Mouse (Mus musculus) hindbrain, embryonic 15.5 days (tissue): ENCODE results near the gene Slc39a11. TPM values are rescaled to one million over a fixed set of nuclear protein-coding genes. Genes with fewer than 3 reads are reported as not detected.

Experiments used
- ATAC-seq: fragments of 200-750 bp; cut with Nextera tagmentation; 2 replicates; pipeline ENCODE4 v1.8.0; 2017; ENCODE audit warnings: low read depth, moderate number of reproducible peaks, moderate TSS enrichment; ENCODE audit not compliant: low FRiP score
- H3K27ac ChIP-seq: fragments of 300-500 bp; sonication (generic); replicated peaks from 2 replicates; pipeline ENCODE4 v1.5.1; 2015; ENCODE audit warnings: mild to moderate bottlenecking, inconsistent platforms
- H3K27me3 ChIP-seq: fragments of 300-500 bp; sonication (generic); 2 replicates; pipeline ENCODE4 v1.6.1; 2015; ENCODE audit warnings: control low read depth, inconsistent platforms
- H3K36me3 ChIP-seq: fragments of 300-500 bp; sonication (generic); 2 replicates; pipeline ENCODE4 v1.6.1; 2015; ENCODE audit warnings: control low read depth, inconsistent platforms
- H3K4me1 ChIP-seq: fragments of 300-500 bp; sonication (generic); replicated peaks from 2 replicates; pipeline ENCODE4 v1.6.1; 2015; ENCODE audit warnings: control low read depth, inconsistent platforms
- H3K4me2 ChIP-seq: fragments of 300-500 bp; sonication (generic); 2 replicates; pipeline ENCODE4 v1.6.1; 2015; ENCODE audit warnings: moderate library complexity, mild to moderate bottlenecking, inconsistent platforms
- H3K4me3 ChIP-seq: fragments of 300-500 bp; sonication (generic); 2 replicates; pipeline ENCODE4 v1.5.1; 2015; ENCODE audit warnings: mild to moderate bottlenecking, inconsistent platforms
- H3K9ac ChIP-seq: fragments of 300-500 bp; sonication (generic); 2 replicates; pipeline ENCODE4 v1.6.1; 2015; ENCODE audit warnings: inconsistent platforms
- H3K9me3 ChIP-seq: fragments of 300-500 bp; sonication (generic); 2 replicates; pipeline ENCODE4 v1.6.1; 2016; ENCODE audit warnings: control low read depth, inconsistent platforms
- WGBS: fragments of 180-500 bp; shearing (Covaris S2); methylation state at CpG from one replicate; pipeline ENCODE4 v1.1.7; 2015; 5-methylcytosine and 5-hydroxymethylcytosine counted together
- polyA plus RNA-seq: library from polyadenylated mRNA; unstranded; fragments of >200 nt; fragmentation: Nextera tagmentation; extraction: Ambion mirVana; gene quantifications from 2 replicates; pipeline ENCODE4 v1.2.1, GENCODE M21; 2015

Slc39a11 gene
- polyA plus RNA-seq, 1 experiment from 2014 or later: 34.2 TPM

GRCm38 (mm10) chr11:113611112-113611646, 38.7 kb downstream of the Slc39a11 start:
- Histone ChIP-seq H3K9ac (no peak overlapping the region), H3K9me3 (no peaks in the 10 kb centered on the region), H3K27me3 (no peaks in the 10 kb centered on the region), H3K36me3 (no peaks in the 10 kb centered on the region), H3K4me1 (peaks cover 9% of the 10 kb centered on the region), H3K27ac (peak overlapping the region; percentile 81; the same call in 1 of the 2 replicates), H3K4me3 (no peak overlapping the region), H3K4me2 (no peak overlapping the region)
- 81% methylated on average over 10 of the region's 10 CpGs for WGBS
- no peak for ATAC-seq

- H3K4me3 ChIP-seq: no peak overlapping the region
- H3K27me3 ChIP-seq: no peaks in the 10 kb centered on the region
- peaks cover 9% of the 10 kb centered on the region for H3K4me1 ChIP-seq
- no peak overlapping the region; the same call in 1 of the 2 replicates for H3K27ac ChIP-seq
- no peak overlapping the region for H3K4me2 ChIP-seq
- H3K9me3 ChIP-seq: no peaks in the 10 kb centered on the region
- no peak for ATAC-seq
- H3K9ac ChIP-seq: no peak overlapping the region
- no peaks in the 10 kb centered on the region for H3K36me3 ChIP-seq
- 54% methylated on average over 5 of the region's 5 CpGs for WGBS
These were observed 39.6 kb downstream of the Slc39a11 start for GRCm38 (mm10) chr11:113610266-113610665.

DNA sequence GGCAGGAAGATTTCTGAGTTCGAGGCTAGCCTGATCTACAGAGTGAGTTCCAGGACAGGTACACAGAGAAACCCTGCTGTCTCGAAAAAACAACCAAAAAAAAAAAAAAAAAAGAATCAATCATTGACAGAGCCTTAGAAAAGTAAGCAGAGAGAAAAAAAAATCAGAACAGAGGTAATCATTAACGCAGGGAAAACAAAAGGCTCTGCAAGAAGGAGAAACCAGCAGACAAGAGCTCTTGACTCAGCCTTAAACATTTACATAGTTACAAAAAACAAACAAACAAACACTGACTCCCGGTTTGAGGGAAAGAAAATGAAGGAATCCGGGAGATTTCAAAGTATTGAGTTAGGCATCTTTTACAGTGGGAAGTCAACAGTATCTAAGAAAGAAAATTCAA, 40.3 kb downstream of the Slc39a11 start:
- H3K27me3 ChIP-seq: no peaks in the 10 kb centered on the region
- no peak overlapping the region for H3K27ac ChIP-seq
- H3K9ac ChIP-seq: no peak overlapping the region
- H3K36me3 ChIP-seq: no peaks in the 10 kb centered on the region
- H3K4me1 ChIP-seq: peaks cover 12% of the 10 kb centered on the region
- no peak overlapping the region for H3K4me2 ChIP-seq
- no peaks in the 10 kb centered on the region for H3K9me3 ChIP-seq
- no peak for ATAC-seq
- 79% methylated on average over 5 of the region's 5 CpGs for WGBS
- no peak overlapping the region for H3K4me3 ChIP-seq

DNA sequence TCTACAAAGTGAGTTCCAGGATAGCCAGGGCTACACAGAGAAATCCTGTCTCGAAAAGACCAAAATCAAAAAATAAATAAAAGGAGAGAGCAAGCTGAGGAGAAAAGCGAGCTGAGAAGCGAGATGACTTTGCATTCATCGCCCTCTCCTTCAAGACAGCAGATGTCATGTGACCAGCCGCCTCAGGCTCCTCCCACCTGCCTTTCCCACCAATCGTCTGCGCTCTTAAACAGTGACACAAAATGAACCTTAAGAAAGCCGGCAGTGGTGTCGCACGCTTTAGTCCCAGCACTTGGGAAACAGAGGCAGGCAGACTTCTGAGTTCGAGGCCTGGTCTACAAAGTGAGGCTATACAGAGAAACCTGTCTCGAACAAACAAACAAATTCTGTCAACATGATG, 42.3 kb downstream of the Slc39a11 start:
- Histone ChIP-seq H3K4me3 (no peak overlapping the region), H3K4me2 (no peak overlapping the region), H3K36me3 (no peaks in the 10 kb centered on the region), H3K27ac (no peak overlapping the region), H3K27me3 (no peaks in the 10 kb centered on the region), H3K9me3 (no peaks in the 10 kb centered on the region), H3K9ac (no peak overlapping the region), H3K4me1 (peaks cover 15% of the 10 kb centered on the region)
- WGBS: 97% methylated on average over 12 of the region's 12 CpGs
- no peak for ATAC-seq

DNA sequence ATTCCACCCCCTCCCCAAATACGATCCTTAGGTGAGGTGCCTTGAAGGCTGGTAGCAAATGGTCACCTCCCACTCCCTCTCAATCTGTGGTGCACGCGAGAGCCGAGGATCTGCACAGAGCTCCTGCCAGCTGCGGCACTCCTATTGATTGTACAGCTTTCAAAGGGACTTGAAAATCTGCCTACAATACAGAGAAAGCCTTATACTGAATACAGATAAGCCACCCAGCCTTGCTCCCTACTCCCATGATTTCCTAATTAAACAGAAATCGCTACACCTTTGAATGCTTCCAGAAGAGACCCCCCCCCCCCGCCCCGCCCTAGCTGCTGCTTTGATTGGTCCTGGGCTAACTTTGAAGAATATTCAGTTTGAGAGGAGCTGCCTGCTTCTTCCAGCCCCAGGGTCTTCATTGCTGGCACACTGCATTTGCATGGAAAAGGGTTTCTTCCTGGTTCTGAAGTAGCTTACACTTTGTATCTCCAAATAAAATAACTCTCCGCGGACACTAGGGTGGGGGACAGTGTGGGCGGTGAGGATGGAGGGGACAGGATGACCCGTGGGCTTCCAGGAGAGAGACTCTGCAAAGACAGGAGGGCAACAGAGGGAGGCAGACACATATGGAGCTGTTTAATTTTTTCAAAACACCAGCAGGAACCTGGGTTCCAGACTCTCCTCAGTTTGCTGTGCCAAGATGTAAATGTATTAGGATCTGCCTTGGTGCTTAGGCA, 48.1 kb downstream of the Slc39a11 start:
- H3K9ac ChIP-seq: no peak overlapping the region
- no peak overlapping the region for H3K4me2 ChIP-seq
- H3K27ac ChIP-seq: peak overlapping the region; percentile 57
- peak; percentile 52; the same call in 1 of the 2 replicates for ATAC-seq
- no peaks in the 10 kb centered on the region for H3K36me3 ChIP-seq
- peaks cover 25% of the 10 kb centered on the region for H3K4me1 ChIP-seq
- no peak overlapping the region for H3K4me3 ChIP-seq
- no peaks in the 10 kb centered on the region for H3K9me3 ChIP-seq
- WGBS: 39% methylated on average over 12 of the region's 12 CpGs
- H3K27me3 ChIP-seq: no peaks in the 10 kb centered on the region

DNA sequence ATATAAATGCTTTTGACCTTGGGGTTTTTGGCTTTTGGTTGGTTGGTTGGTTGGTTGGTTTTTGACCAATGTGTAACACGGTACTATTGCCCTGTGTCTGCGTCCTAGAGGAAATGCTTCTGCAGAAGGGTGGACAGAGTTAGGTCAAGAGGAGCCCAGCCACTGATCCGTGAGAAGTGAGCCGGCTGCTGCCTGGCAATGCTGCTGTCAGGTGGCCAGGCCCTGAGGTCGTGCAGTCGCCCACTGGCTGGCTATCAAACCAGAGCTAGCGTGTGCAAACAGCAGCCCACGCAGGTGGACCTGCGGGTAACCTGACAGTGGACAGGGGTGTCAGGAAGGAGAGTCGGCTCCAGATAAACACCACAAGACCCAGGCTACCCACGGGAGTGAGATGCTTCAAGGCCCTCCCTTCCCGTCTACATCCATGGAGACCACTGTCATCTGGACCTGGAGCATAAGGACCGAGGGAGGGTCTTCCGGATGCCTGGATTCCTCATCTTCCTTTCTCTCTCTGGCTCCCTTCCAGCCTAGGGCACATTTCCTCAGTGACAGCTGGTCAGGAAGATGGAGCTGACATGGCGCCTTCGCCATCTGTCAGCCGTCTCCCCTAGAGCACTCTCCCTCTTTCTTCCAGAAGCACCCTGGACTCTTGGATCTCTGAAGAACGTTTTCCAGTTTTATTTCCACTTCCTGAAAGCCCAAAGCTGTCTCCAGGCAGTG, 49.2 kb downstream of the Slc39a11 start:
- Histone ChIP-seq H3K4me2 (no peak overlapping the region), H3K27ac (peak overlapping the region; percentile 57; the same call in 1 of the 2 replicates), H3K27me3 (no peaks in the 10 kb centered on the region)

GRCm38 (mm10) chr11:113597632-113598031, 52.2 kb downstream of the Slc39a11 start:
- Histone ChIP-seq H3K4me2 (no peak overlapping the region), H3K9ac (no peak overlapping the region), H3K4me1 (peaks cover 19% of the 10 kb centered on the region), H3K27me3 (no peaks in the 10 kb centered on the region), H3K36me3 (no peaks in the 10 kb centered on the region), H3K27ac (no peak overlapping the region), H3K9me3 (no peaks in the 10 kb centered on the region), H3K4me3 (no peak overlapping the region)
- WGBS: 90% methylated on average over 3 of the region's 3 CpGs
- ATAC-seq: no peak

More for the DNA sequence above, 49.2 kb downstream of the Slc39a11 start:
- Histone ChIP-seq H3K4me1 (peaks cover 25% of the 10 kb centered on the region), H3K9me3 (no peaks in the 10 kb centered on the region), H3K36me3 (no peaks in the 10 kb centered on the region), H3K9ac (no peak overlapping the region), H3K4me3 (no peak overlapping the region)
- peak; percentile 53 for ATAC-seq
- WGBS: 63% methylated on average over 18 of the region's 18 CpGs

DNA sequence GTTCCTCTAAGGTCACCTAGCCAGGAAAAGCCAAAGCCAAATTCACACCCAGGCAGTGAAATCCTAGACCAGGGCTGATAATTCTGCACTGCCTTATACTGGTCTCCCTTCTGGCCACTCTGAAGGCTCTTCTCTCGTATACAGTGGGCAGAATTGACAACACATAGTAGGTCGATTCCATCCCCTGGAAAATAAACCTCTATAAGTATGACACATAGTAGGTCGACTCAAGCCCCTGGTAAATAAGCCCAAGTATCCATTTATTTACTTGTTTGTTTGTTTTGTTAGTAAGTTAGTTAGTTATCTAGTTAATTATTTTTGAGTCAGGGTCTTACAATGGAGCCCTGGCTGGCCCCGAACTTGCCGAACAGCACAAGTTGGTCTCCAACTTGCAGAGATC, 54.7 kb downstream of the Slc39a11 start:
- Histone ChIP-seq H3K4me3 (no peak overlapping the region), H3K27ac (no peak overlapping the region), H3K4me2 (no peak overlapping the region), H3K9ac (no peak overlapping the region), H3K36me3 (no peaks in the 10 kb centered on the region), H3K27me3 (no peaks in the 10 kb centered on the region), H3K4me1 (no peaks in the 10 kb centered on the region), H3K9me3 (no peaks in the 10 kb centered on the region)
- no peak for ATAC-seq
- 90% methylated on average over 5 of the region's 5 CpGs for WGBS

DNA sequence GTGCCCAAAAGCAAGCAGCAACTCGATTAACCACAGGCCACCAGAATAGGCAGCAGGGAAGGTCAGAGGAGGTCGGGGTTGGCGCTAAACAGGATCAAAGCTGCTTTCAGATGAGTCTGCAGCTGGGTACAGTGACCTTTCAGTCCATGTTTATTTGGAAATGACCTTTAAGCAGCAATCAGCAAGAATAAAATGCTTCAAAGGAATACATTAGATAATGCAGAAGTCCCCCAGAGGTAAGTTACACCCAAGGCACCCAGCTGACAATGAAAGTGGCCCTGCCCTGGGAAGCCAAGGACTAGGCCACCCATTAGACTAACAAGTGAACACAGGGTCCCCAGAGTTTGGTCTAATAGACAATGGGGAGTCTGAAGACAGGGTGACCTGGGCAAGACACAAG, 60.9 kb downstream of the Slc39a11 start:
- no peak overlapping the region for H3K4me3 ChIP-seq
- no peaks in the 10 kb centered on the region for H3K9me3 ChIP-seq
- no peak overlapping the region for H3K9ac ChIP-seq
- ATAC-seq: no peak
- H3K36me3 ChIP-seq: no peaks in the 10 kb centered on the region
- 62% methylated on average over 3 of the region's 3 CpGs for WGBS
- no peak overlapping the region for H3K4me2 ChIP-seq
- H3K27me3 ChIP-seq: no peaks in the 10 kb centered on the region
- no peak overlapping the region for H3K27ac ChIP-seq
- H3K4me1 ChIP-seq: peaks cover 6% of the 10 kb centered on the region

- Histone ChIP-seq H3K4me1 (peaks cover 9% of the 10 kb centered on the region), H3K9me3 (no peaks in the 10 kb centered on the region), H3K27me3 (no peaks in the 10 kb centered on the region), H3K9ac (no peak overlapping the region), H3K4me3 (no peak overlapping the region), H3K4me2 (no peak overlapping the region), H3K27ac (no peak overlapping the region), H3K36me3 (no peaks in the 10 kb centered on the region)
- 19% methylated on average over 6 of the region's 6 CpGs for WGBS
- ATAC-seq: no peak
These were observed 63.5 kb downstream of the Slc39a11 start for GRCm38 (mm10) chr11:113586423-113586822.

GRCm38 (mm10) chr11:113583879-113584661, 65.8 kb downstream of the Slc39a11 start:
- ATAC-seq: peak; percentile 63; the same call in 1 of the 2 replicates

More at GRCm38 (mm10) chr11:113583879-113584661, 65.8 kb downstream of the Slc39a11 start:
- Histone ChIP-seq H3K27ac (peak overlapping the region; percentile 34), H3K27me3 (no peaks in the 10 kb centered on the region), H3K9me3 (no peaks in the 10 kb centered on the region), H3K36me3 (no peaks in the 10 kb centered on the region), H3K4me2 (no peak overlapping the region), H3K4me3 (no peak overlapping the region), H3K9ac (no peak overlapping the region), H3K4me1 (peaks cover 9% of the 10 kb centered on the region)
- WGBS: 21% methylated on average over 11 of the region's 11 CpGs
